Mouse (Mus musculus) adrenal gland, postnatal 36 days (tissue): ENCODE data around the gene Zc3h12a. TPM values are rescaled to one million over a fixed set of nuclear protein-coding genes. Genes with fewer than 3 reads are reported as not detected.
A peak's percentile ranks its signal among the peaks of the same experiment; 100 is the strongest.

Source experiments
- DNase-seq, 2 experiments: peaks; one replicate each; pipeline ENCODE4 v3.0.0; 2021; ENCODE audit warnings: mixed read lengths in 1 of 2
- long read RNA-seq, 2 experiments: library from polyadenylated mRNA; stranded (forward); transcript quantifications; one replicate each; pipeline ENCODE4 v2.0.0; 2021; ENCODE audit warnings: borderline sequencing depth in 2 of 2
- total RNA-seq, 2 experiments: library from RNA; stranded (reverse); gene quantifications; 2 replicates each; pipeline ENCODE4 v1.2.3; 2021

Gene Zc3h12a
- 1 to 10 TPM; 5.8 to 7.6 TPM for total RNA-seq
- long read RNA-seq, experiment 1, partial matches to known transcripts, result 1 of 4 reads
- long read RNA-seq, experiment 1, other reads (novel, unspliced or antisense), result 2 of 4 reads
- long read RNA-seq, experiment 2, result 0 reads

DNA sequence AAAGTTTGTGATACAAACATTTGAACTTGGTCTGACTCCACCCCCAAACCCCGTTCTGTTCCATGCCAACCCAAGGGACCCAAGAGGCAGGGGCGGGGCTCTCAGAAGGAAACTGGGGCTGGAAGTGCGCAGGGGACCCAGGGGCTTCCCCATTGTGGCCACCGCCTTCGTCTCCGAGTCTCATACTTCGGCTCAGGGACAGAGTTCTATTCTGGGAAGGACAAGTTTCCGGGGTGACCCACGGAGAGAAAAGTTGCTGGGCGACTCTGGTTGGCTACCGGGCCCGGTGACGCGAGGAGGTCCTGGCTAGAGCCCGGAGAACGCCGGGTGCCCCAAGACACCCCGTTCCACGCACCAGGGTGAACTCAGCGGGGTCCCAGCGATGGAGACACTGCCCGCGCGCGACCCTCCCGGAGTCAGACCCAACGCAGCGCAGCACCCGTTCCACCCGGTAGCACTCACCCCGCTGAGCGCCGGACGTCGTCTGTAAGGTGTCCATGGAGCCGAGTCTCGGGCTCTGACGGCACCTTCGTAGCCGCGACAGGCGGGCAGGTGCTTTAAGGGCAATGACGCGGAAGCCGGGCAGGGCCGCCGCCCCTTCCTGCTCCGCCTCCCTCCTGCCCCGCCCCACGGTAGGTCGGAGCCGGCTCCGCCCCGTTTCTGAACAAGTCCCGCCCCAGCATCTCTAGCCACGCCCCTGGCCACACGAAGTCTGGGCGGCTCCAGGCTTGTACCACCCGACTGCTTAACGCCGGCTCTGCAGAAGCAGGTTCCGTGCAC is at the start of gene Zc3h12a:
Gene Zc3h12a (minus strand): TSS at position 536 of the 780 bp plus-strand sequence.
- DNase-seq, result peak; percentile 95

DNA sequence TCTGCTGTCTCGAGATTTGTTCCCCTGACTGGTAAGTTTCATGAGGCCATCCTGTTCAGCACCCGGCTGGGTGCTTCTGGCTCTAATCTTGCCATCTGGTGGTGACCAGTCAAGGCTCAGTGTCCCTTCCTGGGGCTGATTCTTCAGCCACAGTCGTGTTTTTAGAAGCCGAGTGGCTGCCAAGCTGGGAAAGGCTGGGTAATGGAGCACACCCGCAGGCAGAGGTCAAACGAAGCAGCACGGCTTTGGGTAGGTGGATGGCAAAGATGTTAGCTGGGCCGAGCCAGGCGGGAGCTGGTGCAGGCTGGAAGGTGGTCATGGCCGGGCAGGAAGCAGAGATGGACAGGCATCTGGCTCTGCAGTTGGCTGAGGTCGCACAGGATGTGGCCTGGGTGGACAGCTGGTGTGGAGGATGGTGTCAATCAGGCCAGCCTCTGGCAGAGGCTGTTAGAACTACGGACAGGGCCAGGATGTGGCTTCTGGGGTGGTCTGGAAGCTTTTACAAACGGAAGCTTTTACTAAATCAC is 49.1 kb upstream of the Zc3h12a start:
- no peak for DNase-seq

DNA sequence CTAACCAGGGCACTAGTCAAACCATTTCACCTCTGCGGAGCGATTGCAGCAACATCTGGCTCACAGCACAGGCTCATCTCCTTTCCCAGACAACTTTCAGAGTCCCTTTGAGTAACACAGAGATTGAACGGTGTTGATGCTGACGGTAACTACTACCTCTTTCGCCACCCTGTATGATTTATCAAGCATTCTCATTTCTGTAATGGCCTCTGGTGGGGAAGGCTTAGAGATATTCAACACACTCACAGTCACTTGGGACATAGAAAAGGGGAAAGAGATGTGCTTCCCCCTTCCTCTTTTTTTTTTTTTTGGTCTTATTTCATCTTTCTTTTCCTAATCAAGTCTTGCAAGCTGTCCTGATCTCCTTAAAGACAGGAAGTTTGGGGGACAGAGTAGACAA is 48.5 kb upstream of the Zc3h12a start:
- no peak for DNase-seq

DNA sequence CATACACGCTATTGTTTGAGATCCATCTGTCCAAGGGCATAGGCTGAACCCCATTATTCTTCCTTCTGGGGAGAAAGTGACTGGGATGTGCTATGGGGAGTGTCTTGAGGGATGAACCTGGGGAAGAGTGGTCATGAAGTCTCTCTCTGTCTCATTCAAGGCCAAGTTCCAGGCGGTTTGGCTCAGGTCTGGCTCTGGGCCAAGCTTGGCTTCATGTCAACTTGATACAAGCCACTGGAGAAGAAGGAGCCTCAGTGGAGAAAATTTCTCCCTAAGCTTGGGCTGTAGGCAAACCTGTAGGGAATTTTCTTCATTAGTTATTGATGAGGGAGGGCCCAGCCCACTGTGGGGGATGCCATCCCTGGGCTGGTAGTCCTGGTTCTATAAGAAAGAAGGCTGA is 48.0 kb upstream of the Zc3h12a start:
- DNase-seq, result peak; percentile 84 to 87

GRCm38 (mm10) chr4:125174516-125175185 is 47.0 kb upstream of the Zc3h12a start:
- DNase-seq, result no peak

DNA sequence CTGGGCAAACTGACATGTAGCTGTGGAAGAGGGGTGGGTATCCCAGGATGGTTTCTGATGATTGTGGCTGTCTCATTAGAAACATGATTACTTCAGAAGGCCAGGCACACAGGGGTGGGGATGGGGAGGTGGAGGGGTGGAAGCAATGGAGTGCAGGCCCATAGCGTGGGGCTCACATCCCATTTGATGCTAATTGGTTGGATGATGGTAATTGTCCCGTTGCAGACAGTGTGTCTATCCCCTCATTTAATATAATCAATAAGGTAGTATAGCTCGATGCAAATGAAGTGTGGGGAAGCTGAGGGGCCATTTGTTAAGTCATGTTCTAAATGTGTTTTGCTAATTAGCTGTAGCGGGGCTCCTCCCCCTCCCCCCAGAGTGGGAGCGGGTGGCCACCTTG is 45.5 kb upstream of the Zc3h12a start:
- DNase-seq, result no peak

GRCm38 (mm10) chr4:125172736-125173135 is 45.1 kb upstream of the Zc3h12a start:
- DNase-seq, result no peak

DNA sequence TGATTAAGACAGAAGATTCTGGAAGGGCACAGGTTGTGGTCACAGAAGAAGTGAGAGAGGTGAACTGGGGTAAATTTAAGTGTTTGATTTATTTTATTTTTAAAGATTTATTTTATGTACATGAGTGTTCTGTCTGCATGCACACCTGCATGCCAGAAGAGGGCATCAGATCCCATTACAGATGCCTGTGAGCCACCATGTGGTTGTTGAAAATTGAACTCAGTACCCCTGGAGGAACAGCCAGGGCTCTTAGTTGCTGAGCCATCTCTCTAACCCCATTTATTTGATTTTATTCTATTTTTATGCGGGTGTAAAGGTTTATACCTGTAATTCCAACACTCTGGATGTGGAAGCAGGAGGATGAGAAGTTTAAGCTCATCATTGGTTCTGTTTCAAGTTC is 40.1 kb upstream of the Zc3h12a start:
- no peak for DNase-seq

- DNase-seq, result no peak
These were observed 37.2 kb upstream of the Zc3h12a start for GRCm38 (mm10) chr4:125164861-125165260.

GRCm38 (mm10) chr4:125162701-125163100 is 35.1 kb upstream of the Zc3h12a start:
- DNase-seq, result no peak

GRCm38 (mm10) chr4:125161392-125161791 is 33.8 kb upstream of the Zc3h12a start:
- no peak for DNase-seq

DNA sequence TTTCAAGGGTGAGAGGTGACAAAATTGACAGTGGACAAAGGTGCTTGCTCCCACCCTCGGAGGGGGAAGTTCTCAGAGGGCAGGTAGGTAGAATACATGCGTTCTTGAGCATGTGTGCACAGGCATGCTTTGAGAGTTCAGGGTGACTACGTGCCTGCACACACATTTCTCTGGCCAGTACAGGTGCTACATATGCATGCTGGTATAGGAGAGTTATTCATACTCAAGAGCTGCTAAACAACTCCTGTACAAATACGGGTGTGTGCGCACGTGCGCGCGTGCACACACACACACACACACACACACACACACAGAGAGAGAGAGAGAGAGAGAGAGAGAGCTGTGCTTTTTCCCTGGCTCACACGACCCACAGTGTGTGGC is 33.3 kb upstream of the Zc3h12a start:
- DNase-seq, result no peak

- peak; percentile 95 for DNase-seq
These were observed 32.8 kb upstream of the Zc3h12a start for GRCm38 (mm10) chr4:125160320-125160950.

DNA sequence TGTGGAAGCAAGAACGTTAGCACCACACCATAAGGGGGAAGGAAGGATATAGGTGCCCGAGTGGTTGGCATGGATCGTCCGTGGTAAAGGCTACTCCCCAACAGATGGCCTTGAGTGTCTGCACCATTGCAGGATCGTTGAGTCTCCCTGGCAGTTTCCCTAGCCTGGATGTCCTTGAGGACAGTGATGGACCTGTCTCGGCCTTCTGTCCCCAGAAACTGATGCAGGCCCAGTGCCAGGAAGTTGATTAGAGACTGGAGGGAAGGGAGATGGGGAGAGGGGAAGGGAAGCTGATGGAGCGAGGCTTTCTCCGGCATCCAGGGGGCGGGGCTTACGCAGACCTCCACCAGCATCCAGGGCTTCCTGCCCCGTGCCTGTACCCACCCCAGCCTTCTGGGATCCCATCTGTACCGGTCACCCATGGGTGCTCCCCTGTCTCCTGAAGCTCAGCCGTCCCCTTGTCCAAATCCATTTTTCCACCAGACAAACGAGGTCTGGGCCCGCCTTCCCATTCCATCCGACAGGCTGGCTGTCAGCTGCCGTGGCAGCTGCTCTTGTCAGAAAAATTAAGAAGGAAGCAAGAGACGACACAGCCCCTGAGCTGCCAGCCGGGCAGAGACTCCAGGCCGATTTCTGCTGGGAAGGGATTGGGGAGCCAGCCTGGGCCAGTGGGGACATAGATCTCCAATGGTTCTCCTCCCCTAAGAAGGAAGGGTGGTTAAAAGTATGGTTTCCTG is 31.1 kb upstream of the Zc3h12a start:
- DNase-seq, result peak; percentile 60 to 66

DNA sequence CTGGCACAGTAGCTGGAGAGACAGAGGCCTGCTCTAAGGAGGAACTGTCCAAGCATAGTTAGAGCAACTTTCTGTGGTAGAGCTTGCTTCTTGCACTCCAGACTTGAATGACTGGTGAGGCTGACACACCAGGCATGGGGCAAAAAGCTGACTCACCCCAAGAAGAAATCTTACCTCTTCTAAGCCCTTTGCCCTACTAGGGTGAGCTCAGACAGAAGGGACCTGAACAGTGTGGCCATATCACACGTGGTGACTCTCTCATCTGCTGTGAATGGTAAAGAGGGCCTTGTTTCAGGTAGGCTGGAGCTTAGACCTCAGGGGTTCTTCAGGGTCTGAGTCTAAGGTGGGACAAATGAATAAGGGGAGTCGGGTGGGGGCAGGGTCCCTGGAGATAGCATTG is 30.4 kb upstream of the Zc3h12a start:
- peak; percentile 25 to 37 for DNase-seq

- DNase-seq, result no peak
These were observed 29.7 kb upstream of the Zc3h12a start for GRCm38 (mm10) chr4:125157322-125157721.

DNA sequence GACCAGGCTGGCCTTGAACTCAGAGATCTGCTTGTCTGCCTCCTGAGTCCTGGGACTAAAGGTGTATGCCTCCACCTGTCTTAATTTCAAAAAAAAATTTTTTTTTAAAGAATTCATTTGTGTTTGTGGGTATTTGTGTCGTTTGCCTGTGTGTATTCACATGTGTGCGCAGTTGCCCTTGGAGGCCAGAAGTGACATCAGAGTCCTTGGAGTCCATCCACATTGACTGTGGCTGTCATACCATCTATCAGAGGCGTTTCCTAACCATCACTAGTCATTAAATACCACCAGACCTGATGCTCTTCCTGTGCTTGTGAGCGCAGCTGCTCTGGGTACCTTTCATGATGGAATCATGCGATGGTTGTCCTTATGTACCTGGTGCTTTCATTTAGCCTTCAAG is 28.0 kb upstream of the Zc3h12a start:
- peak; percentile 42 to 52 for DNase-seq

DNA sequence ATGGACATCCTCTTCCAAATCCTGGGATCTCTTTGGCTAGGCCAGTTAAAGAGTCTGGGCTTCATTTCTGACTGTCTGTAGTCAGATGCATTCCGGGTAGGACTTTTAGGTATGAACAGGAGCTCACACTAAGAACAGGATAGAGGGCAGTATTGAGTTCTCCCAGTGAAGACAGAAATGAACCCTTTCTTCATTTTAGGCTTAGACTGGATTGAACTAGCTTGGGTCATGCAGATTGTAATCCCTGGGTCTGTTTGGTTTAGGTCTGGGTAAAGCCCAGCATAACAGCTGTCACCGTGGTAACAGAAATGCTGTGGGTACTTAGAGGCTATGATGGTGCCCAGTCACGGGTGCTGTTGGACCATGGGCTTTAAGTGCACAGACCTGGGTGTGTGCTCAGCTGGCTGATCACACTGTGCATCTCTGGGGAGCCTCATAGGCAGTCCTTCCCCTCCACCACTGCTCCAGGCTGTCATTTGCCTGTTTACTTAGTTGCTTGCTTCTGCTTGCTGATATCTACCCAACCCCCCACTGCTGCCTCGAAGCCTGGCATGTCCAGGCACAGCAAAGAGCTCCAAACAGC is 26.1 kb upstream of the Zc3h12a start:
- no peak for DNase-seq

- DNase-seq, result no peak
These were observed 24.8 kb upstream of the Zc3h12a start for GRCm38 (mm10) chr4:125152469-125152868.

GRCm38 (mm10) chr4:125149460-125149859 is 21.8 kb upstream of the Zc3h12a start:
- no peak for DNase-seq

DNA sequence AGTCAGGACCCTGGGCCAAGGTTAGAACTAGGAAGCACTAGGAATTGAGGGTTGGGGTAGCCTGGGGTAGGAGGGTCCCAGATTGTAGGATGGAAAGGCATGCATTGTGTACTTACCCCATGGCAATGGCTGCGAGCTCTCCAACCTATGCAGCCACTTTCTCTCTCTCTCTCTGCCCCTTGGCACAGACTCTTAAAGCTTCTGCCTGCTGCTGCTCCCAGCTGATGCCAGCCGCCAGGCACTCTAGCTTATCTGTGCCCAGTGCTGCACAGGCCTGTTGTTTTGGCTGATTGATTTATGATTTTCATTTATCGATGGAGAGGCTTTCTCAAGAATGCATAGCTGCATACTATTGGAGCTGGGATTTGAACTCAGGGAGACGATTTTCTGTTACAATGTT is 20.3 kb upstream of the Zc3h12a start:
- DNase-seq, result no peak

- DNase-seq, result peak; percentile 62 to 65
These were observed 17.6 kb upstream of the Zc3h12a start for GRCm38 (mm10) chr4:125145213-125145612.
